Mouse (Mus musculus) ZHBTc4 (cell line): ENCODE results near the gene Rab3a.

Experiments
- DNase-seq: peaks from one replicate; pipeline ENCODE4 v3.0.0-alpha.2; 2011; ENCODE audit warnings: low read depth, low spot score

Rab3a gene

DNA sequence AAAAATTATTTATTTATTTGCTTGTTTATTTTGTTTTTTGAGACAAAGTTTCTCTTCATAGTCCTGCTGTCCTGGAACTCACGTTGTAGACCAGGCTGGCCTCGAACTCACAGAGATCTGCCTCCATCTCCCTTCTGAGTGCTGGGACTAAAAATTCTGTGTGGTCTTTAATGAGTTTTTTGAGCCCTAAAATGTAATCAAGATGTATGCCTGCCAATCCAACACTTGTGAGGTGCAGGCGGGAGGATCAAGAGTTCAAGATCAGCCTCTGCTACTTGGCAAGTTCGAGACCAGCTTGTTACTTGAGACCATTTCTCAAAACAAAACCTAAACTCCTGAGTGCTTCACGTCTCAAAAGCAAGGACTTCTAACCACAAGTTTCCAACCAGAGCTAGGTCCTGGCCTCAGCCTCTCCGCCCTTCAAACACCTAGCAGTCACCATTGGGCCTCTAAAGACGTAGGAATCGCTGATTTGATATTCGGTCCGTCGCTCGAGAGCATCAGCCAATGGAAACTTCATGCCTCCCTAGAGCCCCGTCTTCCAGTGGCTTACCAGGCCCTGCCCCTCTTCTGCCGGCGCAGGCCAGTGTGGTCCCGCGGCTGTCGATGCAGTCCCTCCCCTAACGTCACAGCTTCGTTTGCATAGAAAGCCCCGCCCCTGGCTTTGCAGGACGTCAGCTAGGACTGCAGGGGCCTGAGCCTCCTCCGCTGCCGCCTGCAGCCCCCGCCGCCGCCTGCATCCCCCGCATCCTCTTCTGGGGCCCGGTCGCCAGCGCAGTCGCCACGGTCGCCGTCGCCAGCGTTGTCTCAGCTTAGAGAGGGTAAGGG lies at the start of gene Rab3a:
Gene Rab3a (plus strand): TSS at position 637 of the 828 bp plus-strand sequence.
- DNase-seq = peak; percentile 99

DNA sequence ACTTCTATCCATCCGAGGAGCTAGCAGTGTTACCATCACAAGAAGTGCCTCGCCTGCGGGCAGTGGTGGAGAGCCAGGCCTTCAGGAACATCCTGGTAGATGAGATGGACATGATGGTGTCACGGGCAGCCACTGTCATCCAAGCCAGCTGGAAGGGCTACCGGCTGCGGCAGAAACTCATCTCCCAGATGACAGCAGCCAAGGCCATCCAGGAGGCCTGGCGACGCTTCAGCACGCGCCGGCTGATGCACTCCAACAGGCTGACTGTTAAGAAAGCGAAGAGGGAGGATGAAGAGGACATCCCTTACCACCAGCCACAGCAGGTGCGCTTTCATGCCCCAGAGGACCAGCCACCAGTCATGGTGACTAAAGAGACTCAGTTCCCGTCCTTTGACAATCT lies 46.2 kb upstream of the Rab3a start:
- no peak for DNase-seq

DNA sequence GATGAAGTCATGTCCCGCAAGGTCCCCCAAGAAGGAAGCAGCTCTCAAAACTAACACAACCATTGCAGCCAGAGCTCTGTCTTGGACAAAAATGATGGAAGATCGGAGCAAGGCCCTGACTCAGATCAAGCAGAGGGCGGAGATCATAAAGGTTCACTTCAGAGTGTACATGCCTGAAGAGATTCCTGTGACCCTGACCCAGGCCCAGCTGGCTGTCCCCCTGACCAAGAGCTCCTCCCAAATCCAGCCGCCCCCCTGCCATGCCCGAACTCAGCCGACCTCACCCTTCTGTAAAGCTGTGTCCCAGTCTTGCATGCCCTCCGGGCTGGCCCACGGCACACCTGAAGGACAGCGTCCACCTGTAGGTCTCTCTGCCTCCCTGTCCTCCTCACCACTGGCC lies 44.7 kb upstream of the Rab3a start:
- no peak for DNase-seq

DNA sequence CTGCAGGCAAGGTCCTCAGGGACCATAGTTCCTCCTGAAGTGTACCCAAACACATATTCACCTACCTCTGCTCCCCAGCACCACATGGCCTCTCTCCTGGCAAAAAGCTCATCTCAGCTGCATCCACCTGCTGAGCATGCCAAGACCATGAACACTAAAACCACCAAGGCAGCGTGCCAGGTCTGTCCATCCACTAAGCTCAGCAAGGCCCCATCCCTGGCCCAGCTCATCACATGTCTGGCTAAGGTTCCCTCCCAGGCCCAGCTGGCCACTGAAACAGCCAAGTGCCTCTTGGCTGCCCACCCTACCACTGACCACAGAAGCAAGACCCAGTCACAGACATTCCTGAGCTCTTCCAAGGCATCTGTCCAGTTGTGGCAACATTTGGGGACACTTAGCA lies 44.2 kb upstream of the Rab3a start:
- DNase-seq = no peak

DNA sequence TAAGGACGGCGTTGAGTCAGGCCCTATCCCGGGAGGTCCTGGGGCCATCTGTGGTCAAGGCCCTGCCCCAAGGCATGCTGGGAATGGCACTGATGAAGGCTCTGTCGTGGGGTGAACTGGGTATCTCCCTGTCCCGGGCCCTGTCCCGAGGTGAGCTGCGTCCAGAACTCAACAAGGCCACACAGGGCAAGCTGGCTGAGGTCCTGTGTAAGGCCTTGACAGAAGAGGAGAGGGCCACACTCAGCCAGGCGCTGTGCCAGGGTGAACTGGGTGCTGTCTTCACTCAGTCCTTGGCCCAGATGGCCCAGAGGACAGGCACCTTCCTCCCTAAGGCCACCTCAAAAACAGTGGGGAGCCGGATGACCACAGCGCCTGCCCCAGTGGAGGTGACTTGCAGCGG lies 43.4 kb upstream of the Rab3a start:
- no peak for DNase-seq

DNA sequence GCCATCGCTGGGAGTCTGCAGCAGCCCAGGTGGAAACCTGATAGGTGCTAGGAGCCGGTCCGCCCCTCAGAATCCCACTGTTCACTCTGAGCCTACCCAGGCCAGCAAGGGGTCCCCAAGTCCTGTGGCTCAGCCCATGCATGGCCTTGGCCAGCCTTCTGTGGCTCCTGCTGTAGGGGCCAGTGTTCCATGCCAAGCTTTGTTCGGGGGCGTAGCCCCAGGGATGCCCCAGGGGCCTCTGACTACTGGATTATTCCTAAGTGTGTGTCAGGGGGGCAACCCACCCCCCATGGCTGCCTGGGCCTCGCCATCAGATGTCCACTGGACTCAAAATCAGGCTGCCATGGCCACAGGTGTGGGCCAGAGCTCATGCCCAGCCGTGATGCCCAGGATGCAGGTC lies 40.5 kb upstream of the Rab3a start:
- DNase-seq = no peak

DNA sequence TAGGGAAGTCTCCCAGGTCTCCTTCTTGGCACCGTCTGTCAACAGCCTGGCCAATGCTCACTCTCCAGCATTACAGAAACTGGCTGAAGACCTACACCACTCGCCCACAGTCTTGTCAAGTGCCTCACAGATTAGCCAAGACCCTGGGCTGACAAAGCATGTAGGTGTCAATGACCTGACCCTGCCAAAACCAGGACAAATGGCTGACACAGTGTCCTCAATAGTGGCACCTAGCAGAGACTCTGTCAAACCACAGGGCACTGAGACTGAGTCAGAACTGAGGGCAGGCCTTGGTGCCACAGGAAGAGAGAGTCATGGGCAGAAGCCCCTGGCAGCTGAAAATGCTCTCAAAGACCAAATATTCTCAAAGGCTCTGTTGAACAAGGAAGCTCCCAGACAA lies 39.4 kb upstream of the Rab3a start:
- DNase-seq = no peak

DNA sequence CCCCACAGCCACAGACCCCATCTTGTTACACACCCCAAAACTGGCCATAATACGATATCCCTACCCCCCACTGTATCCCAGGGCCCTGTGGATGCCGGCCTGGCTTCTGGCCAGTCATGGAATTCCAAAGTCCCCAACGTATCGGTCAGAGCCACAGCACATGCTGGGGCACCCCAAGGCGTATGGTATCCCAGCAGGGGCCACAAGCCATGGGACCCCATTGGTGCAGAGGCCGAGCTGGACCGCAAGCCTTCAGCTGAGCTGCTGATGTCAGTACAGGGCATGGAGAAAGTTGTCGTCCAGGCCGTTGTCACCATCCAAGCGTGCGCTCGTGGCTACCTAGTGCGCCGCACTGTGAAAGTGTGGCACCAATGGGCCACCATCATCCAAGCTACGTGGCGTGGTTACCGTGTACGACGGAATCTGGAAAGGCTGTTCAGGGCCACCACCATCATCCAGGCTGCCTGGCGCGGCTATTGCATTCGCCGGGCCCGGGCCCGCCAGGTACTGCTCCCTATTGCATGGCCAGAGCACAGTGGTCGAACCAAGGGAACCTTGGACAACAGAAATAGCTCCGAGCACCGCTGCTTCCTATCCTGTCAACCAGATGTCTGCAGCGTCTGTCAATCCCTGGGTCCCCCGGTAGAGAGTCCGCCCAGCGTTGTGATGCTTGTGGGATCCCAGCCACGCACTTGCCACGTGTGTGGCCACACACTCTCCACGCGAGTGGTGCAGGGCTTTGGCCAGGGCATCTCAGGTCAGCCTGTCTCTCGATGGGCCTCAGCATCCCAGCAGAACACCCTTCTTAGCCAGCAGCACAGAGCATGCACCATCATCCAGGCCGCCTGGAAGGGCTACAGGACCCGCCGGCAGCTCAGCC lies 37.7 kb upstream of the Rab3a start:
- DNase-seq = peak; percentile 52

DNA sequence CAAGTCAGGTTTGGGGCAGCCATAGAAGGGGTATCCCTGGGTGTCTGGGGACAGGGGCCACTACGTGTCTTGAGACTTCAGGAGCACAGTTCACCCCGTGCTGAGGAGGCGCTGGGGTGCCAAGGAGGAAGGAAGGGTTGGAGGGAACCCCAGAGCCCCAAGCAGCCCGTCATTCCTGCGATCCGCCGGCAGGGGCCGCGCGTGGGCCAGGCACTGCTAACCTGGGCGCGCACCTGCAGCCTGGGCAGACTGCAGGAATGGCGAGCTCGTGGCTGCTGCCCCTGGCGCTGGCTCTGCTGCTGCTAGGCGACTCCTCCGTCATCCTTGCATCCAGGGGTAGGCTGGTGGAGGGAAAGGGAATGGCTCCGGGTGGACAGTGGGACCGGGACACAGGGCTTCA lies 36.2 kb upstream of the Rab3a start, which contains the start of gene Gm3336:
Gene Gm3336 (plus strand): TSS at position 247 of the 400 bp plus-strand sequence.
- peak; percentile 84 for DNase-seq

DNA sequence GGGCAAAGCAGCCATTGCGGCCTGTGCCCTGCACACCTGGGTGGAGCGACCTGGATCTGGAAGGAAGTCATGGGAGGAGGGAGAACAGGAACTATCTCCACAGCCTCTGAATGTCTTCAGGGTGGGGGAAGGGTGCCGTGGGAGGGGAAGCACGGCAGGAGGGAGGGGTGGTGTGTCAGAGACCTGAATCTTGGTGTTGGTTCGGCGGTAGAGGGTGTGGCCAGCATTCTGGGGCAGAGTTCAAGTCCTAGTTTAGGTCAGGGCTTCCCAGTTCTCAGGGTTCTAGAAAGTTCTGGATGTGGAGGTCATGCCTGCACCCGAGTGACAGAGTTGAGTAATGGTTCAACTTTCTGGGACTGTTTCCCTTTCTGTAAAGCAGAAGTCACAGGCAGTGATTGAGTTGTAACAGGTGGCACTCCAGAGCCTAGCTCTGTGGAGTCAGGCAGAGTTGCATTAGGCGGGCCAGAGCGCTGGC lies 34.6 kb upstream of the Rab3a start:
- peak; percentile 56 for DNase-seq

DNA sequence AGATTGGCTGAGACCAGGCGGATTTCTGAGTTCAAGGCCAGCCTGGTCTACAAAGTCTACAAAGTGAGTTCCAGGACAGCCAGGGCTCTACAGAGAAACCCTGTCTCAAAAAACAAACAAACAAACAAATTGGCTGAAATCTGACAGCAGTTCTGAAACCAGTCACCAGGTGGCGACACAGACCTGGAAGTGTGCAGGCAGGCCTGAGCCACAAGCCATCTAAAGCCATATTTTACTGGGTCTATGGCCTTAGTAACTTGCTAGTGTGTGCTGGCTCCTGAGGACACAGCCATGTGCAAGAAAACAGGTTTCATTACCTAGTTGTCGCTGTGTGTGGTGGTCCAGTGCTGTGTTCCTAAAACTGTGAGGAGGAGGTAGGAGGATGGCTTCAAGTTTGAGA lies 33.7 kb upstream of the Rab3a start:
- DNase-seq = peak; percentile 83

DNA sequence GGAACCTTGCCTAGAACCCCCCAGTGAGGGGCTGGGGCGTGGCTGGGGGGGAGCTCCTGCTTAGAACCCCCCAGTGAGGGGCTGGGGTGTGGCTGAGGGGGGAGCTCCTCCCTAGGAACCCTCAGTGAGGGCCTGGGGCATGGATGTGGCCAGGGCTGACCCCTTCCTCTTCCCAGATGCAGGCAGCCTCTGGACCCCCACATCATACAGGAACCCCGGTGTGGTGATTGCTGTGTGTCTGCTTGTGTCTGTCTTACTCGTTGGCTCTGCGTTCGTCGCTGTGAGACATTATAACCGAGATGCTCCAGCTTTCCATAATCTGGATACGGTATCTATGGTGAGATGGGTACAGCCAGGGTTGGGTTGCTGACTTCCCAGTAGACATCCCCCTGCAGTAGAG lies 32.9 kb upstream of the Rab3a start:
- DNase-seq = no peak

DNA sequence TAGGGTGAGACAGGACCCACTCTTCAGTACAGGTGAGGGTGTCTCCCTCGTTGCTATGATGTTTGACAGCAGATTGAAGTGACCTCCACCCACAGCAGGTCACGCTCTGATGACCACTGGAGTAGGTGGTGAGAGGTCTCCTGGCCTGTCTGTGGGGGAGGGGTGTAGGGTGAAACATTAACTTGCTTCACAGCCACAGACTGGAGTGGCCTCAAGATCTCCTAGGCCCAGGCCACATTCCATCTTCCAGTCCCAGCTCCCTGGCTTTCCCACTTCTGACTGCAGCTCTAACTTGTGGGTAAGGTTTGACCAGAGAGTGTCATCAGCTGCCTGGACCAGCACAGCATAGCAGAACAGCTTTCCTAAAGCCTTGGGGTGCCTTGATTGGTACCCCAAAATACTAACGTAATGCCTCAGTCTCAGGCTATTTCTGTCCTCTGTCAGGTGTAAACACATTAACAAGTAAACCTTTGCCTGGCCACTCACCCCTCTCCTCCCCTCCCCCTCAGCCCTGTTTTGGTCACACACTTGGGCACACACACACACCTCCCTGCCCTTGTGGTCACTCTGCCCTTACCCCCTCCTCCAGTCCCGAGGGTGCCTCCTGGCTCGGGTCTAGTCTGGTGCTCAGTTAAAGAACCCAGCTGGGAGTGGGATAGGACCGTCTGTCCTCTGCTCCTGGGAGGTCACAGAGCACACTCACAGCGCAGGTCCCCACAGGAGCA lies 30.8 kb upstream of the Rab3a start, which contains the start of gene Pde4c:
Gene Pde4c (plus strand): TSS at position 235 of the 725 bp plus-strand sequence.
- no peak for DNase-seq

DNA sequence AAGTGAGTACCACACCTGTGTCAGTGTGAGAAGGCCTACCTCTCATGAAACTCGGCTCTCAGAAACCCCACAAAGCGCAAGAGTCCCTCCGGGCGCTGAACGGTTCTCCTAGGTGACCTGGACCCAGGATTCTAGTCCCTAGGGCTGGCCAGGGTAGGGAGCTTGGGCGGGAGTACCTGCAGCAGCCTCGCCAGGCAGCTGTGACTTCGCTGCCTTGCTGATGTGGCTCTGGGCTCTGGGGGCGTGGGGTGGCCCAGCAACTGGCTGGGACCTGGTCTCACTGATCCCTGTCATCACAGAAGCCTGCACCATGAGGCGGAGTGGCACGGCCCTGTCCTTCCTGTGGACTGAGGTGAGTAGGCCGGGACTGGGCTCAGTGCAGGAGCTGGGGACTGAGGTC lies 30.3 kb upstream of the Rab3a start:
- DNase-seq = no peak

DNA sequence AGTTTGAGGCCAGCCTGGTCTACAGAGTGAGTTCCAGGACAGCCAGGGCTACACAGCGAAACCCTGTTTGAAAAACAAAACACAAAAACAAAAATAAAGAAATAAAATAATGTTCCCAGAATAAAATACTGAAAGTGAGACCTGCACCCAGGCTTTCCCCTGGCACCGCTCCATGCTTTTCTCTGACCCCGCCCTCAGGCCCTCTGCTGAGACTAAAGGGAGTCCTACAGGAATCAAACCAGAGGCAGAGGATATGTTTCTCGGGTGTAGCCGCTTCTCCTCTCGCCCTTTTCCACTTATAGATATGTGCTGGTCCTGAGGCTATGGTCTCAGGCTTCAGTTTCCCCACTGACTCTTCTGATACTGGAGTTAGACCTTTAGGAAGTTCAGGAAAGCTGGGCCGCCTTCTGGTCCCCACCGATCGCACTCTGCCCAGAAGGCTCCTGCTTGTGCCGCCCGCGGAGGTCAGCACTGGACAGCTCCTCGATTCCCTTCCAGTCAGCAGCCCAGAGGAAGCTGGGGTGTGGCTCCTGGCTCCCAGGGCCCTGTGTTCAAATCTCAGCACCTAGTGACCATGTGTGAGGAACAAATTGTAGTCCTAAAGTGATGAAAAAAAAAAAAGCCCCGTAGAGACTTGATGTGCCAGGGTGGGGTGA lies 28.6 kb upstream of the Rab3a start:
- peak; percentile 34 for DNase-seq

DNA sequence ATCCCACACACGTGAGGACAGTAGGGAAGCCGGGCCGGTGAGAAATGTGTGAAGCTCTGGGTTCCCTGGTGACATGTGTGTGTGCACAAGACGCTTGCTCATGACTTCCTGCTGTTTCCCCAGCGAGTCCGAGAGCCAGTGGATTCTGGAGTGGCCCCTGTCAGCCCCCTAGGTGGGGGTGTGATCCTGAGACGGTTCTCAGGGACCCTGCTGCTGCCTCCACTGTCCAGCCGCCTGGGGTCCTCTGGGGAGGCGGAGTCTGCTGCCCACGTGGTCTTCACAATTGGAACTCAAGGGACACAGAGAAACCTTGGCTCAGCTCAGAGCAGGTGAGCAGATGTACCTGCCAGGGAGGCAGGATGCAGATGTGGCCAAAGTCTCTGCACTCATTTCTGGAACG lies 27.8 kb upstream of the Rab3a start:
- no peak for DNase-seq

DNA sequence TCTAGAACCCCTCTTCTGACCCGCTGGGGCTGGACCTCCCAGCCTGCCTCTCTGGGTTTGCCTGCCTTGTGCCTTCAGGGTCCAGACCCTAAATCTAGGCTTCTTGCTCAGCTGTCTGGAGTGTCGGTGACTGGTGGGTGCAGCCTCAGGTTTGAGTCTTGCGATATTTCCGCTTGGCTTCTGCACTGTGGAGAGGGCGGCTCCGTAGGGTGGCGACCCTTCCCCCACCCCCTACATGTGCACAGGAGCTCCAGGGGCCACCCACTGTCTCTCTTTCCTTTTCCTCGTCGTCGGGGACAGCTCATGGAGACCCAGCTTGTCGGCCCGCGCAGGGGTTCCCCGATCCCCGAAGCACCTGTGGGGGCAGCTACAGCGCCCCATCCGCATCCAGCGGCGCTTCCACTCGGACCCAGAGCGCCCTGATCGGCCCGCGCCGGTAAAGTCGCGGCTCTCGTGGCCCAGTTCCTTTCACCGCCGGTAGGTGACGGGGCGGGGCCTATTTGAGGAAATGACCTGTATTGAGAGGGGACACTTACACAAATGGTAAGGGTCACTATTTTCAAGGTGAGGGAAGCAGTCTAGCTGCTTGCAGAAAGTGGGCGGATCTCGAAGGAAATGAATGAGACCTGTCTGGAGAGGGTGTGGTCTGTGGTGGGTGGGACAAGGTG lies 24.5 kb upstream of the Rab3a start:
- DNase-seq = peak; percentile 84

DNA sequence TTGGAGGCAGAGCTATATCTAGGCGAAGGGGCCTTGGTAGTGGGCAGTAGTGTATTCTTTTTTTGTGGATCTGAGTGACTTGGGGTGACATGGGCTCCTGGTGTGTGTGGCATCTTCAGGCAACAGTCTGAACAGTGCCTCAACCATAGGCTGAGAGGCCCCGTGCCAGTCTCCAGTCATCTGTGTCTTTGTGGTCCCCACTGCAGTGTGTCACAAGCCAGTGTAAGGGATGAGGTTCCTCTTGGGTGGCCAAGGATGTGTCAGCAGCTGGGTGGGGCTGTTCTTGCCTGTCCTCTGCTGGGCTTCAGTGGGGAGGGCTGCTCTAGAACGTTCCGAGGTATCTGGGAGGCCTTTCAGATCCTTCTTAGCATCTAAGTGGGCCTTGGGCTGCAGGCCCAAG lies 23.5 kb upstream of the Rab3a start:
- DNase-seq = no peak

DNA sequence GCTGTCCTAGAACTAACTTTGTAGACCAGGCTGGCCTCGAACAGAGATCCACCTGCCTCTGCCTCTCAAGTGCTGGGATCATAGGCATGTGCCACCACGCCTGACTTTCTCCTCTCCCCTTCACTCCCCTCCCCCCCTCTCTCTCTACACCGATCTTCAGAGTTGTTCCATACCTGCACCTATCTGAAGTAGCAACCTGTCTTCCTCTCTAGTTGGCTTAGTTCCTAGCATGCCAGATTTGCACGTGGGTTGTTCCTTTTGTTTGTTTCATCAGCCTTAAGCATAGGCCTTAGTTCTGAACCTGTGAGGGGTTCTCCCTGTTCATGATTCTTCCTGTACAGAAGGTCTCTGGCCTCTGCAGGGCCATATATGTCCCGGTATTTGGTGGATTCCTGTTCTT lies 16.8 kb upstream of the Rab3a start:
- DNase-seq = no peak

DNA sequence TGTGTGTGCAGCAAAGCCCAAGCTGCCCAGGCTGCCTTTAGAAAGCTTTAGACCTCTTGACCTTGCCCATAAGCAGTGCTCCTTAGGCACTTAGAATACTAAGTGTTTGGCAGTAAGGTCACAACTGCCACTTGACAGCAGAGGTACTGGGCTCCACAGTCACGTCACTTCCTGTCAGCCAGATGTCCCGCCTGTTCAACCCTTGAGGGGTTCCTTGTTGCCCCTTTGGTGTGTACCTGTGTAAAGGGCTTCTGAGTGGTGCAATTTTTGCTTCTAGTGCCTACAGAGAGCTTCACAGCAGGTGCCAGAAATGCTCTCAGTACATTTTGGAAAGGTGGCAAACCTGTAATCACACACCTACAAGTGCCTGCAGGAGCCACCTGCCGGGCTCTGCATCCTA lies 16.3 kb upstream of the Rab3a start:
- DNase-seq = no peak

DNA sequence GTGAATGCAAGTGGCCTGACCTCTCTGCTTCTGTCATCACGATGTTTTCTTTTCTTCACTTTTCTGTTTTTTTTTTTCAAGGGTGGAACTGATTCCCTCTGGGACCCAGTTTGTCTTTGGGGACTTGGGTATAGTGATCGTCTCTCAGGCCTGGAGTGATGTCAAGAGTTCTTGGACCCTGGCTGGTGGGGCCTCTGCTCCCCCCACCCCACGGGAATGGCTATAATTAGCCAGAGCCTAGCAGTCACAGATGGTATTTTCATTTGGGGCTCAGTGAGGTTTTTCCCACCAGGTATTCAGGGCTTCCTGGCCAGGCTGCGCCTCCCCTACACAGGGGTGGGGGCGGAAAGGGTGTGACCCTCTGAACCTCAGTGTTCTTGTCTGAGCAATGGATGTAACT lies 12.8 kb upstream of the Rab3a start:
- DNase-seq = no peak
